Mouse (Mus musculus) c-Kit-negative CD71-positive TER-119-positive erythroid progenitor cells, embryonic 14.5 days (primary cell): Measurements from ENCODE around the gene Gm5089.

Source experiments
- DNase-seq: peaks from one replicate; pipeline ENCODE4 v3.0.0-alpha.2; 2013; ENCODE audit warnings: low read depth, low spot score

Gm5089 gene

GRCm38 (mm10) chr14:122386281-122387130, 64.4 kb downstream of the Gm5089 start:
- no peak for DNase-seq

DNA sequence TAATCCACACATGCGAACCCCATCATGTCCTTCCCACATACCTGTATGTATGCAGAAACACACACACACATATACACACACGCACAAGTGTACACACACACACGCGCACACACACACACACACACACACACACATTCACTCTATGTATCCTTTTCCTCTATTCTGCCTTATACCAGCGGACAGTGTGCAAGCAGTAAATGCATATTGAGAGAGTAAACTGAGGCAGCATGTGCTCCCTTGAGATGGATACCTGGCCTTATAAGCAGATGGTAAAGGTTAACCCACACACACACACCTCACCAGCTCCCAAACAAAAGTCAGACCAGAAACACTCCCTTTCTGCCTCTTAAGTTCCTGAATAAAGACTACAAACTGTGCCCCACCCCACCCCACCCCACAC, 65.2 kb downstream of the Gm5089 start:
- DNase-seq: no peak

DNA sequence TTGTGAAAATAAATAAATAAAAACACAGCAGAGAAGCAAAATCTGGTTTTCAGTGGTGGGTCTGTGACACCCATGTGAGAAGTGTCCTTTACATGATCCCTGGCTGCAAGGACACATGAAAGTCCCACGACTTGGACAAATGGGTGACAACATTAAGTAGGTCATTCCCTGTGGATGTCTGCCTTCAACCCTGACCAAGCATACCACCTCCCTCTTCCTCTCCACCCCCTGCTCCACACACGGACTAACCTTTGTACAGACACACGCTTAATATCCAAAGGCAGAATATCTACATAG, 65.7 kb downstream of the Gm5089 start:
- no peak for DNase-seq
